Mouse (Mus musculus) kidney, embryonic 14.5 days (tissue): ENCODE results near the gene Prlr. TPM values are rescaled to one million over a fixed set of nuclear protein-coding genes. Genes with fewer than 3 reads are reported as not detected.

Experiments
- ATAC-seq: fragments of 200-750 bp; cut with Nextera tagmentation; 2 replicates; pipeline ENCODE4 v1.8.0; 2017; ENCODE audit warnings: moderate number of reproducible peaks, mild to moderate bottlenecking, moderate TSS enrichment, moderate library complexity; ENCODE audit not compliant: low FRiP score, low TSS enrichment
- H3K27ac ChIP-seq: fragments of 300-500 bp; sonication (generic); 2 replicates; pipeline ENCODE4 v1.5.1; 2014; ENCODE audit warnings: low read depth, mild to moderate bottlenecking, low read length, moderate library complexity, mixed read lengths
- H3K27me3 ChIP-seq: fragments of 300-500 bp; sonication (generic); 2 replicates; pipeline ENCODE4 v1.6.1; 2014; ENCODE audit warnings: mild to moderate bottlenecking, low read length; ENCODE audit not compliant: control insufficient read depth, insufficient read depth
- H3K36me3 ChIP-seq: fragments of 300-500 bp; sonication (generic); 2 replicates; pipeline ENCODE4 v1.6.1; 2014; ENCODE audit warnings: low read length, mixed read lengths; ENCODE audit not compliant: control insufficient read depth, insufficient read depth
- H3K4me1 ChIP-seq: fragments of 300-500 bp; sonication (generic); 2 replicates; pipeline ENCODE4 v1.6.1; 2014; ENCODE audit warnings: low read length, mixed read lengths; ENCODE audit not compliant: control insufficient read depth, insufficient read depth
- H3K4me2 ChIP-seq: fragments of 300-500 bp; sonication (generic); replicated peaks from 2 replicates; pipeline ENCODE4 v1.6.1; 2014; ENCODE audit warnings: low read depth, mild to moderate bottlenecking, low read length
- H3K4me3 ChIP-seq: fragments of 300-500 bp; sonication (generic); 2 replicates; pipeline ENCODE4 v1.5.1; 2014; ENCODE audit warnings: mild to moderate bottlenecking, low read length
- H3K9ac ChIP-seq: fragments of 300-500 bp; sonication (generic); 2 replicates; pipeline ENCODE4 v1.6.1; 2014; ENCODE audit warnings: low read depth, mild to moderate bottlenecking, low read length, moderate library complexity
- H3K9me3 ChIP-seq: fragments of 300-500 bp; sonication (generic); 2 replicates; pipeline ENCODE4 v1.6.1; 2016; ENCODE audit warnings: low read length; ENCODE audit not compliant: control insufficient read depth
- WGBS: fragments of 180-500 bp; shearing (Covaris S2); extraction: QIAGEN DNeasy Blood & Tissue Kit; methylation state at CpG from one replicate; pipeline ENCODE4 v1.1.7; 2014; 5-methylcytosine and 5-hydroxymethylcytosine counted together
- polyA plus RNA-seq: library from polyadenylated mRNA; unstranded; fragments of >200 nt; fragmentation: Nextera tagmentation; extraction: Ambion mirVana; gene quantifications from 2 replicates; pipeline ENCODE4 v1.2.1, GENCODE M21; 2014

Gene Prlr
- polyA plus RNA-seq, 1 experiment from 2014 or later = 2.5 TPM

DNA sequence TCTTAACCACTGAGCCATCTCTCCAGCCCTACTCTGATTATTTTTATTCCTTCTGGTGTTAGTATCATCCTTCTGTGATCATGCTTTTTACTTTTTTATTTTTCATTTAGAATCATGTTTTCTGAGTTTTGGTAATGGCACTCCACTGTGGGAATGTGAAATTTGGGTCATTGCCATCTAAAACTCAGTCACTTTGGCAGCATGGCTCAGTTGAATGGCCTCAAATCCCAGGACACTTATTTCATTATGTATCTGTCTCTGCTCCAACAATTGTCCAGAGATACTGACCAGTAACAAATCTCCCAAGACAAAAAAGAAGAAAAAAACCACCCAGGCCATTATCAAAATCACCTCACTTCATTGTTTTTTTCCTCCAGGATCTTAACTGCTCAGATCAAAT lies 65.2 kb downstream of the Prlr start:
- no peaks in the 10 kb centered on the region for H3K9me3 ChIP-seq
- no peak for ATAC-seq
- no peak overlapping the region for H3K27ac ChIP-seq
- H3K4me2 ChIP-seq = no peak overlapping the region
- H3K27me3 ChIP-seq = no peaks in the 10 kb centered on the region
- no peaks in the 10 kb centered on the region for H3K4me1 ChIP-seq
- no peak overlapping the region for H3K9ac ChIP-seq
- H3K36me3 ChIP-seq = no peaks in the 10 kb centered on the region
- no peak overlapping the region for H3K4me3 ChIP-seq

DNA sequence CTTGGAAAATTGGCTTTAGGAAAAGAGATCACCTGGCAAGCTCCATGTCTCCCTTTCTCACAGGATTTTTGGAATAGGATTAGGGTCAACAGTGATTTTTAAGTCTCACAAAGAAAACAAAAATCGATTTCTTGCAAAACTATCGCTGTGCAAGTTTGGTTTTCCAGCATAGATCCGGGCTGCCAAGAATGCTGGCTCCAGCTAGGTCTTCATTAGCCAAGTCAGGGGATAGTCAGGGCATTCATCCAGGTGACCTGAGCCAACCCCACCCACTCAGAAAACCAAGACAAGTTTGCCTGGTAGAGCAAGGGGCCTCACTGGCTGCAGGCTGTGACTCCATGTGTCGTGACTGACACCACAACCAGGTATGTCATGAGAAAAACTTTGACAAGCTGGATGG lies 72.2 kb downstream of the Prlr start:
- H3K9ac ChIP-seq = no peak overlapping the region
- H3K4me3 ChIP-seq = no peak overlapping the region
- no peaks in the 10 kb centered on the region for H3K27me3 ChIP-seq
- no peaks in the 10 kb centered on the region for H3K4me1 ChIP-seq
- H3K9me3 ChIP-seq = no peaks in the 10 kb centered on the region
- no peak for ATAC-seq
- H3K27ac ChIP-seq = no peak overlapping the region
- no peak overlapping the region for H3K4me2 ChIP-seq
- no peaks in the 10 kb centered on the region for H3K36me3 ChIP-seq
- WGBS = 90% methylated on average over 4 of the region's 4 CpGs

DNA sequence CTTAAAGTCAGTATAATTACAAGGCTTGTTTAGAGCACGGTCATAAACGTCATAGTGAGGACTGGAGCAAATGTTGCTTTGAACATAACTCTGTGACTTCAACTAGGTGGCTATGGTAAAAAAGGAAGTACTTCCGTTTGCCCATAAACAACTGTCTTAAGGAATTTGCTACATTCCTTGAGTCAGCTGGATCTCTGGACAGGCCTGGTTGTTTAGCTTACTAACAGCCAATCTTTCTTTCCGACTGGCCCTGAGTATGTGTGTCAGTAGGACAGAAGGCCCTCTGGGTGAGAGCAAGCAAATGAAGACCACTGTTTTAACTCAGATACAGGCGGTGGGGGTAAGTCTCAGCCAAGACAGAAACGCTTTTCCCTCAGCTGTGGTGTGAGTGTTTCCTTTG lies 73.7 kb downstream of the Prlr start:
- Histone ChIP-seq H3K4me3 (no peak overlapping the region), H3K27ac (no peak overlapping the region), H3K27me3 (no peaks in the 10 kb centered on the region), H3K9ac (no peak overlapping the region), H3K9me3 (no peaks in the 10 kb centered on the region), H3K4me1 (no peaks in the 10 kb centered on the region), H3K36me3 (no peaks in the 10 kb centered on the region), H3K4me2 (no peak overlapping the region)
- WGBS = 52% methylated on average over 6 of the region's 6 CpGs
- ATAC-seq = no peak

DNA sequence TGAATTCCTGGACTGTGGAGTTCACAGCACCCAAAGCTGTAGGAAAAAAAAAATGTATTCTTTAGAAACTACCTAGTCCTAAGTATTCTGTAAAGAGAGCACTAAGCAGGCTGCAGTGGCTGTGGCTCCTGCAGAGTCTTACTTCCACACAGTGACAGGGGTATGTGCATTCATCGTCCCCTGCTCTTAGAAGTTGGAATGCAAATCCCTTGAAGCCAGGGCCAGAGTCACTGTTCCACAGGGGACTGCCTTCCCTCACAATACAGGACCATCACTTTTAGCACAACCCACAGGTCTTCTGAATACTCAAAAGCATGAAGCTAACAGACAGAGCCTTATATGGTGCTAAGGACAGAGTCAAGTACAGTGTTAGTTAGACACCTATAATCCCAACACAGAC lies 75.5 kb downstream of the Prlr start:
- no peaks in the 10 kb centered on the region for H3K36me3 ChIP-seq
- no peaks in the 10 kb centered on the region for H3K27me3 ChIP-seq
- H3K9me3 ChIP-seq = no peaks in the 10 kb centered on the region
- H3K4me2 ChIP-seq = no peak overlapping the region
- H3K4me1 ChIP-seq = no peaks in the 10 kb centered on the region
- no peak for ATAC-seq
- WGBS = 66% methylated on average over 1 of the region's 1 CpGs
- no peak overlapping the region for H3K27ac ChIP-seq
- H3K9ac ChIP-seq = no peak overlapping the region
- no peak overlapping the region for H3K4me3 ChIP-seq

DNA sequence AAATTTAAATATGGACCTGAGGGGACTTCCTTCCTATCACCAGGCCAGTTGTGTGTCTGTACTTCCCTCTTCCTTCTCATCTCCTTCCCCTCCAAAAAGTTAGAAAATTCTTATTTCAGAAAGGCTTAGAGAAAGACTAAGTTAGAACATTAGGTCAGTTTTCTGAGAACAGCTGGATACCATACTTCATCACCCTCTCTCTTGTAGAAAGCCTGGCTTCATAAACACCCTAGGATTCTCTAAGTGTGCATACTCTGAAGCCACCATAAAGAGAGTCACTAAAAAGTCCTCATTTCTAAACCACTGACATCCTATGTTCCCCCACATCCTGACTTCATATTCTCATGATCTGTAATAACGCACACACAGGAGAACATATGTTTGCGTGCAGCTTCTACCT lies 85.2 kb downstream of the Prlr start:
- H3K9me3 ChIP-seq = no peaks in the 10 kb centered on the region
- 97% methylated on average over 2 of the region's 2 CpGs for WGBS
- H3K27me3 ChIP-seq = no peaks in the 10 kb centered on the region
- no peak overlapping the region for H3K27ac ChIP-seq
- no peak overlapping the region for H3K9ac ChIP-seq
- no peaks in the 10 kb centered on the region for H3K36me3 ChIP-seq
- H3K4me1 ChIP-seq = no peaks in the 10 kb centered on the region
- H3K4me3 ChIP-seq = no peak overlapping the region
- no peak overlapping the region for H3K4me2 ChIP-seq
- no peak for ATAC-seq

DNA sequence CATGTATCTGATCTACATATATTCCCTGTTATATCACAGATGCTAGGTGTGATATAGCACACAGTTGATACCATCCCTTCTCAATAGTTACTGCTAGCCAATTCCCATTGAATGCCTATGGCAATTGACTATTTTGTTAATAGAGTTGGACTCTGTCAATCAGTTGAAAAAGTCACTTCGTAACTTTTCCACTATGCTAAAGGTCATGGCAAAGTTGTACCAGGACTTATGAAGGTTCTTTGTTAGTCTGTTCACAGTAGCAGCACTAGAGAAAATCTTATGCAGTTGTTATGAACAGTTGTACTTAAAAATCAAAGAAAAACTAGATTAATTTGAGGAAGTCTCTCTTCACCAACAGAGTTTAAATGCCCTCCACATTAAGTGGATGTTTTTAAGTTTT lies 85.6 kb downstream of the Prlr start:
- no peaks in the 10 kb centered on the region for H3K27me3 ChIP-seq
- H3K9ac ChIP-seq = no peak overlapping the region
- H3K4me3 ChIP-seq = no peak overlapping the region
- 93% methylated on average over 1 of the region's 1 CpGs for WGBS
- H3K27ac ChIP-seq = no peak overlapping the region
- no peaks in the 10 kb centered on the region for H3K4me1 ChIP-seq
- H3K4me2 ChIP-seq = no peak overlapping the region
- no peaks in the 10 kb centered on the region for H3K9me3 ChIP-seq
- H3K36me3 ChIP-seq = no peaks in the 10 kb centered on the region
- no peak for ATAC-seq

DNA sequence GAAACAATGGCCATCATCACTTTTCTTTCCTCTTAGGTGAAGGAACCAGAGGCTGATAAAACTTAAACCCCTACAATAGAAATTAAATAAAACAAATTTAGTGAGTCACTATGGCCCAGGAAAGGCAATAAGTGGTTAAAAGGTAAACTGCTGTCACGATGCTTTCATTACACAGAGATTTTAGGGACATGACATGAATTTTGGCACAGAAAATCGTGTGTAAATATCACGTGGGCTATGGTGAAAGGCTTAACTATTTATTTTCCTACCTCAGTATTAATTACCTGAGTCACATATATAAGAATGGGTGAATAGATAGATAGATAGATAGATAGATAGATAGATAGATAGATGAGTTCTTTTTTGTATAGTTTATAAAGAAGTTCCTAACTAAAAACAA lies 86.4 kb downstream of the Prlr start:
- no peak for ATAC-seq
- Histone ChIP-seq H3K27ac (no peak overlapping the region), H3K27me3 (no peaks in the 10 kb centered on the region), H3K4me3 (no peak overlapping the region), H3K36me3 (no peaks in the 10 kb centered on the region), H3K9ac (no peak overlapping the region), H3K4me2 (no peak overlapping the region), H3K4me1 (no peaks in the 10 kb centered on the region), H3K9me3 (no peaks in the 10 kb centered on the region)
- WGBS = 80% methylated on average over 3 of the region's 3 CpGs

DNA sequence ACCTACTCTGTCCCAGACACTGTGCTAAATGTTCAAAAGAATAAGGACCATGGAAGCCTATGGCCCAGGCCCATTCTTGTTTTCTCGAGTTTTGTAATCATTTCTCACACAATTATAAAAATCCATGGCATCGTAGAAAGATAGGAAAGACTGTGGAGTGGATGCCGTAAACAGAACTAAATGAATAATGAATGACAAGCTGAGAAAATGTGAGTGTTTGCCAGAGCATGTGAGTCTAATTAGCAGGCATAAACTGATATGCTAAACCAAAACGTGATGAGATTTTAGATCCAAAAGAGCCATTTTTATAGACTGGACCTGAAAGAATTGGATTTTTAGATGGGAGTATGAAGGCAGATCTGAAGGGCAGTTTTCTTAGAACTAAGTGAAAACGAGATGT lies 87.8 kb downstream of the Prlr start:
- H3K4me3 ChIP-seq = no peak overlapping the region
- H3K9me3 ChIP-seq = no peaks in the 10 kb centered on the region
- H3K36me3 ChIP-seq = no peaks in the 10 kb centered on the region
- no peak for ATAC-seq
- no peaks in the 10 kb centered on the region for H3K4me1 ChIP-seq
- no peaks in the 10 kb centered on the region for H3K27me3 ChIP-seq
- H3K4me2 ChIP-seq = no peak overlapping the region
- 88% methylated on average over 5 of the region's 5 CpGs for WGBS
- H3K9ac ChIP-seq = no peak overlapping the region
- no peak overlapping the region for H3K27ac ChIP-seq

DNA sequence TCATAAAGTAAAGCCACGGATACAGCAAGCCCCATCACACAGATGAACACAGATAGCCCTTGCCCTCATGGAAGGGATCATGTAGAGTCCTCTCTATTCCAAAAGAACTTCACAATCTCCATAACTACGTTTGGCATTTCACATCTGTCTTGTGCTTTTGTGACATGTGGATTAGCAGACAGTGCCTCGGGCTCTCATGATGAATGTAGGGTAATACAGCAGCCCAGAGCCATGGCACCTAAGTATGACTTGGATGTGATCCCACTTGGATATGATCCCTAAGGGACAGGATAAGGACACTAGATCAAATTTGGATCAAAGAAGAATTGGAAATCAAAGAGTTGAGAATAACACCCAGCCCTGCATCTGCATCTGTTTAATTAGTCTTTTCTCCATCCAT lies 90.2 kb downstream of the Prlr start:
- Histone ChIP-seq H3K27ac (no peak overlapping the region), H3K9ac (no peak overlapping the region), H3K4me2 (no peak overlapping the region), H3K27me3 (no peaks in the 10 kb centered on the region), H3K4me1 (no peaks in the 10 kb centered on the region), H3K4me3 (no peak overlapping the region), H3K9me3 (no peaks in the 10 kb centered on the region), H3K36me3 (no peaks in the 10 kb centered on the region)
- WGBS = 28% methylated on average over 3 of the region's 3 CpGs
- no peak for ATAC-seq

DNA sequence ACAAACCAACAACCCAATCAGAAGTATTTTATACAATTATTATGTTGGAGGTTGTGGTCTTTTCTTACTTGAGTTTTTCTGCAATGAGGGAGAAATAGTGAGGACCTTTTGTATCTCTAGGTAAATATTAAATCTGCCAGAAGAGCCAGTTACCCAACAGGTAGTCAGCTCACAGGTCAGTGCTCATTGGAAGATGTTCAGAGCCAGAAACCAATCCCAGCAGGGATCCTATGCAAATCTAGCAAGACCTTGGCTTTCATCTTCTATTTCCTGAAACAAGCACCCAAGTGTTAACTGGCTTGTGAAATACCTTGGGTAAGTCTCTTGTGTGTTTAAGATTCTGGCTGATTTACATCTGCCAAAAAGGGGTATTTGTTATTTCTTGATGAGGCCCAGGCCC lies 99.3 kb downstream of the Prlr start:
- Histone ChIP-seq H3K4me3 (no peak overlapping the region), H3K9me3 (no peaks in the 10 kb centered on the region), H3K36me3 (no peaks in the 10 kb centered on the region), H3K4me1 (no peaks in the 10 kb centered on the region), H3K27ac (no peak overlapping the region), H3K4me2 (no peak overlapping the region), H3K27me3 (no peaks in the 10 kb centered on the region), H3K9ac (no peak overlapping the region)
- no peak for ATAC-seq
